Mouse (Mus musculus): ENCODE data around the gene Mroh8. TPM values are rescaled to one million over a fixed set of nuclear protein-coding genes. Genes with fewer than 3 reads are reported as not detected.

Gene Mroh8
- polyA plus RNA-seq (2015; fragmentation: Nextera tagmentation; extraction: Ambion mirVana) = 0.36 and 0.75 TPM in 2 replicates

- Histone ChIP-seq H3K4me1 (replicated peaks) (peaks cover 25% of the 10 kb centered on the region), H3K27ac (replicated peaks) (peak within 1 kb of the TSS; percentile 96), H3K36me3 (peaks cover 9% of the 10 kb centered on the region; the same call in 1 of the 2 replicates), H3K27me3 (no peaks in the 10 kb centered on the region), H3K9me3 (no peaks in the 10 kb centered on the region), H3K4me3 (peak within 1 kb of the TSS; percentile 69), H3K9ac (peak within 1 kb of the TSS; percentile 91), H3K4me2 (peak within 1 kb of the TSS; percentile 78)
- 0% methylated on average over 25 of the region's 32 CpGs for WGBS
- ATAC-seq (ENCODE audit: low FRiP score, low read depth) = peak; percentile 73; the same call in 1 of the 2 replicates
Observed at GRCm38 (mm10) chr2:157279416-157279800, at the start of gene Mroh8. Gene Mroh8, minus strand, starts transcription at chr2:157279549.

DNA sequence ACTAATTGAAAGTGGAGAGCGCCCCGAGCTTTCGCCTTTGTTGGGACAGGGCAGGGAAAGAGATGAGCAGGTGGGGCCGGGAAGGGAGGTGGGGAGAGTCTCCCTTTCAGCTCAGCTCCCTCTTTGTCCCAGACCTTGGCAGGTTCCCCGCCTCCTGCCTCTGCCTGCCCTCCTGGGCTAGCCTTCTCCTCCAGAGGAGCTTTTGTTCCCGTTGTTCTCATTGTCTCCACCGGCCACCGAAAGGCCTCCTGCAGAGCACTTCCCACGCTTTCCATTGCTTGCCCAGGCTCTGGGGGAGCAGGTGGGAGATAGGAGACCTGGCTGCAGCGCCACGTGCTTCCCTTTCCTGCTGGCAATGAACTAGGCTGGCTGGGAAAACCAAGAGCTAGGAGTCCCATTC is 49.2 kb upstream of the Mroh8 start:
- H3K27me3 ChIP-seq = no peaks in the 10 kb centered on the region
- no peaks in the 10 kb centered on the region for H3K9me3 ChIP-seq
- H3K36me3 ChIP-seq = peaks cover 31% of the 10 kb centered on the region
- no peak overlapping the region for H3K4me2 ChIP-seq
- peaks cover 17% of the 10 kb centered on the region for H3K4me1 ChIP-seq (replicated peaks)
- no peak overlapping the region for H3K9ac ChIP-seq
- WGBS = 11% methylated on average over 11 of the region's 11 CpGs
- no peak; the same call in 1 of the 2 replicates for ATAC-seq (ENCODE audit: low FRiP score, low read depth)
- no peak overlapping the region for H3K4me3 ChIP-seq
- H3K27ac ChIP-seq (replicated peaks) = peak overlapping the region; percentile 70

DNA sequence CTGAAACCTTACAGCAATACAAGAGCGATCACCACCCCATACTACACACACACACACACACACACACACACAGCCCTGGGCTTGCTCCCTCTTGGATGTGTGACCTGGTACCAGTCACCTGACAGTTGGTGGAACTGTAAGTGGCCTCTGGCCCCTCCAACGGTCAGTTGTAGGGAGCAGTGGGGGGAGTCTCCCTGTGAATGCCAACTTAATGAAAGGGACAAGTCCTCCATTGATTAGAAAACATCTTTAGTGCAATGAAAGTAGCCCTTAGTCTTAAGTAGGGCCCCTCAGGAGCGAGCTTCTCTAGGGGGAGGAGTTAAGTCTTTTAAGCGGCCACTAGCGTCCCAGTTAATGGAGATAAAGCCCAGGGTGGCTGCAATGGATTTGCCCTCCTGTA is 48.8 kb upstream of the Mroh8 start:
- H3K9me3 ChIP-seq = no peaks in the 10 kb centered on the region
- no peak overlapping the region for H3K4me2 ChIP-seq
- H3K27me3 ChIP-seq = no peaks in the 10 kb centered on the region
- H3K27ac ChIP-seq (replicated peaks) = peak overlapping the region; percentile 70
- H3K36me3 ChIP-seq = peaks cover 34% of the 10 kb centered on the region
- peaks cover 17% of the 10 kb centered on the region for H3K4me1 ChIP-seq (replicated peaks)
- H3K9ac ChIP-seq = no peak overlapping the region
- no peak overlapping the region for H3K4me3 ChIP-seq
- no peak; the same call in 1 of the 2 replicates for ATAC-seq (ENCODE audit: low FRiP score, low read depth)
- WGBS = 30% methylated on average over 5 of the region's 5 CpGs

- H3K4me2 ChIP-seq = no peak overlapping the region
- H3K27ac ChIP-seq (replicated peaks) = no peak overlapping the region
- WGBS = 94% methylated on average over 2 of the region's 2 CpGs
- H3K4me1 ChIP-seq (replicated peaks) = peaks cover 29% of the 10 kb centered on the region
- H3K9me3 ChIP-seq = no peaks in the 10 kb centered on the region
- H3K36me3 ChIP-seq = peaks cover 52% of the 10 kb centered on the region
- H3K27me3 ChIP-seq = no peaks in the 10 kb centered on the region
- no peak for ATAC-seq (ENCODE audit: low FRiP score, low read depth)
- H3K9ac ChIP-seq = no peak overlapping the region
- H3K4me3 ChIP-seq = no peak overlapping the region
Observed at GRCm38 (mm10) chr2:157325238-157325637, 45.9 kb upstream of the Mroh8 start.

- ATAC-seq (ENCODE audit: low FRiP score, low read depth) = no peak
- Histone ChIP-seq H3K9ac (no peak overlapping the region), H3K36me3 (peaks cover 61% of the 10 kb centered on the region), H3K4me1 (replicated peaks) (peaks cover 19% of the 10 kb centered on the region), H3K27me3 (no peaks in the 10 kb centered on the region), H3K4me2 (no peak overlapping the region), H3K27ac (replicated peaks) (peak overlapping the region; percentile 75), H3K9me3 (no peaks in the 10 kb centered on the region), H3K4me3 (no peak overlapping the region)
- 62% methylated on average over 5 of the region's 5 CpGs for WGBS
Observed at GRCm38 (mm10) chr2:157322029-157322766, 42.8 kb upstream of the Mroh8 start.

DNA sequence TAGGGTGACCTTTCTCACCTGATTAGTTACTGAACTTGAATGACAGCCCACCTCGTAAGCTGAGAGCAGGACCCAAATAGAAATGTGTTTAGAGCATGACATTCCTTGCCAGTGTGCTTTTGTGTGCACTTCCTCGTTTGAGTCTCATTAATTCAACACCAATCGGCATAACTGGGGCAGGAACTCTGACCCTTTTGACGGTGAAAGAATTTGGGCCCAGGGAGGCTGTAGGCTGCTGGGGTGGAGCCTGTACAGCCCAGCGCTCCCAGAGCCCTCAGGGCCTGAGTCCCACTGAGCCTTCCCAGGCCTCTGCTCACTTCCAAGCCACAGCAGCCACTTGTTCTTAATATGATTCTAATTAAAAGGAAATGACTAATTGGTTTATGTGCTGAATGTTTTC is 41.5 kb upstream of the Mroh8 start:
- H3K4me1 ChIP-seq (replicated peaks) = peaks cover 29% of the 10 kb centered on the region
- H3K4me2 ChIP-seq = no peak overlapping the region
- ATAC-seq (ENCODE audit: low FRiP score, low read depth) = no peak
- peaks cover 64% of the 10 kb centered on the region for H3K36me3 ChIP-seq
- H3K4me3 ChIP-seq = no peak overlapping the region
- peak overlapping the region; percentile 36; the same call in 1 of the 2 replicates for H3K27ac ChIP-seq (replicated peaks)
- H3K9me3 ChIP-seq = no peaks in the 10 kb centered on the region
- no peaks in the 10 kb centered on the region for H3K27me3 ChIP-seq
- no peak overlapping the region for H3K9ac ChIP-seq
- WGBS = 37% methylated on average over 5 of the region's 5 CpGs

GRCm38 (mm10) chr2:157320135-157320534 is 40.8 kb upstream of the Mroh8 start:
- H3K4me1 ChIP-seq (replicated peaks) = peaks cover 35% of the 10 kb centered on the region
- H3K4me3 ChIP-seq = no peak overlapping the region
- ATAC-seq (ENCODE audit: low FRiP score, low read depth) = no peak
- H3K27ac ChIP-seq (replicated peaks) = no peak overlapping the region
- no peaks in the 10 kb centered on the region for H3K27me3 ChIP-seq
- H3K36me3 ChIP-seq = peaks cover 61% of the 10 kb centered on the region
- no peak overlapping the region for H3K4me2 ChIP-seq
- H3K9ac ChIP-seq = no peak overlapping the region
- no peaks in the 10 kb centered on the region for H3K9me3 ChIP-seq
- 72% methylated on average over 8 of the region's 8 CpGs for WGBS

DNA sequence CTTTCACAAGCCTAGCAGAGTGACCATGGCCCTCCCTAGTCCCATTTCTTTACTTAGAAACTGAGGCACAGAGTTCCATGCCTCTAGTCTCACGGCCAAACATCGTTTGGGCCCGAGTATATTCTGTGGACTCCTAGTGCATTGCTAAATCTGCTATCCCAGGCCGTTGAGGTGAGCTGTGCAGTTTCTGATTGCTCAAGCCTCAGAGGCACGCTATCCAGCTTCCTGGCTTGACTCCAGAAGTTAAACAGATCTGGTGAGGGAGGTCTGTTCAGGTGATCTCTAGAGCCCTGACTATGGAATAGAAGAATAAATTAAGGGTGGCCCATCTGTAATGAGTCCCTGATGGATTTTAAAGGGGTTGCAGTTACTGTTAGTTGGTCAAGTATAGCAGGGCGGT is 37.9 kb upstream of the Mroh8 start:
- Histone ChIP-seq H3K27ac (replicated peaks) (peak overlapping the region; percentile 37; the same call in 1 of the 2 replicates), H3K4me2 (no peak overlapping the region), H3K4me1 (replicated peaks) (peaks cover 51% of the 10 kb centered on the region), H3K36me3 (peaks cover 55% of the 10 kb centered on the region), H3K9ac (no peak overlapping the region), H3K4me3 (no peak overlapping the region), H3K27me3 (no peaks in the 10 kb centered on the region), H3K9me3 (no peaks in the 10 kb centered on the region)
- WGBS = 81% methylated on average over 6 of the region's 6 CpGs
- ATAC-seq (ENCODE audit: low FRiP score, low read depth) = no peak

- Histone ChIP-seq H3K27me3 (no peaks in the 10 kb centered on the region), H3K4me2 (no peak overlapping the region), H3K27ac (replicated peaks) (no peak overlapping the region; the same call in 1 of the 2 replicates), H3K9ac (no peak overlapping the region), H3K9me3 (no peaks in the 10 kb centered on the region), H3K4me1 (replicated peaks) (peaks cover 47% of the 10 kb centered on the region), H3K36me3 (peaks cover 57% of the 10 kb centered on the region), H3K4me3 (no peak overlapping the region)
- ATAC-seq (ENCODE audit: low FRiP score, low read depth) = no peak
- 84% methylated on average over 14 of the region's 14 CpGs for WGBS
Observed at GRCm38 (mm10) chr2:157316358-157316933, 37.1 kb upstream of the Mroh8 start.

GRCm38 (mm10) chr2:157315486-157315885 is 36.1 kb upstream of the Mroh8 start:
- no peak overlapping the region for H3K4me3 ChIP-seq
- peaks cover 45% of the 10 kb centered on the region for H3K4me1 ChIP-seq (replicated peaks)
- no peak overlapping the region for H3K4me2 ChIP-seq
- no peak overlapping the region for H3K9ac ChIP-seq
- peak overlapping the region; percentile 61; the same call in 1 of the 2 replicates for H3K27ac ChIP-seq (replicated peaks)
- no peaks in the 10 kb centered on the region for H3K27me3 ChIP-seq
- ATAC-seq (ENCODE audit: low FRiP score, low read depth) = no peak
- H3K36me3 ChIP-seq = peaks cover 60% of the 10 kb centered on the region
- 81% methylated on average over 6 of the region's 6 CpGs for WGBS
- no peaks in the 10 kb centered on the region for H3K9me3 ChIP-seq

DNA sequence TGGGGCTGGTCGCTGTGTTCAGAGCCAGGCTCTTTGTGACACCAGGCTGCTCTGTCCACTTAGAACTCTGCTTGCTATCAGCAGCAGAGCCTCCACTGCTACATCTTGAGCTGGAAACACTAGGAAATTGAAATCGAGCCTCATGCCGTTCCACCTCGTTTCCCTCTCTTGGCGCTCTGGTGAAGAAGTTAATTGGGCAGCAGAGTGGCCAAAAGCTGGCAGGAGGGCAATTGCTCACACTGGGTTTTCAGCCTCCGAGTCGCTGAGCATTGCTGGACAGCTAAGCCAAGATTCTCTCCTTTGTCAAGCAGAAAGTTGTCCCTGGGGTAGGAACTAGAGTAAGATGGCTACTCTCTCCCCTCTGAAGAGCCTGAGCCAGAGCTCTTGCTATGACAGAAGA is 35.0 kb upstream of the Mroh8 start:
- peaks cover 61% of the 10 kb centered on the region for H3K36me3 ChIP-seq
- H3K27ac ChIP-seq (replicated peaks) = peak overlapping the region; percentile 61
- H3K9me3 ChIP-seq = no peaks in the 10 kb centered on the region
- no peak overlapping the region for H3K4me3 ChIP-seq
- peaks cover 45% of the 10 kb centered on the region for H3K4me1 ChIP-seq (replicated peaks)
- H3K4me2 ChIP-seq = no peak overlapping the region
- H3K27me3 ChIP-seq = no peaks in the 10 kb centered on the region
- ATAC-seq (ENCODE audit: low FRiP score, low read depth) = no peak
- no peak overlapping the region for H3K9ac ChIP-seq
- 52% methylated on average over 7 of the region's 7 CpGs for WGBS

DNA sequence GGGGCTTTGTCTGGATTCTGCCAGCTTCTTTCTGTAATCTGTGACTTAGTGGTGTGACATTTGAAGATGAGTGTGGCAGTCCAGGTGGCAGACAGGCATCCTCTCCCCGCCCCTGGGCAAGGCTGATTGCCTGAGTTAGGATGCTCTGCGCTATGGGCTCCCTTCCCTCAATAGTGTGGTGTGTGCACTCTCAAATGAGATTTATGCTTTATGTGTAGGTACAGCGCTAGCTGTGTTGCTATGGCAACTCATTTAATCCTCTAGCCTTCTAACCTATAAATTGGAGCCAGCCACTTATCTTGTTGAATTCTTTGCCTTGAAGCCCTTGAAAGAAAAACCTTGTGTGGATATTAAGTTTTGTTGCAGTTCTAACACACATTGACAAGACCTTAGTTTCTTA is 34.4 kb upstream of the Mroh8 start:
- Histone ChIP-seq H3K36me3 (peaks cover 64% of the 10 kb centered on the region), H3K27ac (replicated peaks) (peak overlapping the region; percentile 61), H3K27me3 (no peaks in the 10 kb centered on the region), H3K9me3 (no peaks in the 10 kb centered on the region), H3K4me1 (replicated peaks) (peaks cover 48% of the 10 kb centered on the region), H3K4me3 (no peak overlapping the region), H3K4me2 (no peak overlapping the region), H3K9ac (no peak overlapping the region)
- peak; percentile 76 for ATAC-seq (ENCODE audit: low FRiP score, low read depth)
- 70% methylated on average over 3 of the region's 3 CpGs for WGBS

All from hindbrain, embryonic 15.5 days (tissue).